Mouse (Mus musculus): Measurements from ENCODE around the gene Vav3.

DNA sequence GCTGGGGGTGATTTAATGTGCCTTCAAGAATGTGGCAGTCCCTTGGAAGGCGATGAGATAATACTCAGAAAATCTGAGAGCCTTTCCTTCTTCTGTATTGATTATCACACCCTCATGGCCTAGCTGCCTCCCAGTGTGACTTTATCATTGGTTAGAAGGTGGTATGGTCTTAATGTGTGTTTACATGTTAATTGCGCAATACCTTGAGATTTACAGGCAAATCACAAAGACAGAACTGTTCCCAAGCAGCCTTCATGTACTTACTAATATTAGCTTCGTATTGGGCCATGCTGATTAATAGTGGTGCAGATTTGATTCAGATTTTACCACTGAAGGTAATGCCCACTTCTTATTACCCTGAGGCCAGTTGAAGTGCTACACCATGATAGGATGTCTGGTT, 381.3 kb downstream of the Vav3 start:
- TF ChIP-seq CTCF (IDR thresholded peaks at IDR 0.05; ENCODE audit: low read depth) (no peak), EP300 (IDR thresholded peaks at IDR 0.05; ENCODE audit: low read depth) (no peak)
